Mouse (Mus musculus) central nervous system, embryonic 14 days (tissue): Measurements from ENCODE around the gene Sec61b. TPM values are rescaled to one million over a fixed set of nuclear protein-coding genes. Genes with fewer than 3 reads are reported as not detected.

Experiments used
- polyA plus RNA-seq: library from polyadenylated mRNA; depleted of rRNA; stranded (reverse); fragments of >200 nt; gene quantifications from 2 replicates; pipeline ENCODE4 v1.2.3, GENCODE M21; 2012; rRNA removed

Sec61b gene
- 240 and 264 TPM in 2 replicates for polyA plus RNA-seq

GRCm38 (mm10) chr4:47473968-47474729 lies at the start of gene Sec61b, which contains the start of gene Alg2:
TSS of gene Sec61b (plus strand) at chr4:47474658.
TSS of gene Alg2 (minus strand) at chr4:47474333.

Other genes starting within 250 kb of the Sec61b start
- gene Tgfbr1, start 121.4 kb upstream of the Sec61b start, polyA plus RNA-seq, result 35.4 and 40.2 TPM in 2 replicates
- gene Alg2, start 325 bp upstream of the Sec61b start, polyA plus RNA-seq, result 117 and 119 TPM in 2 replicates